Mouse (Mus musculus) ovary, postnatal 36 days (tissue): ENCODE results near the gene Grm8.

Experiments used
- DNase-seq: peaks from one replicate; pipeline ENCODE4 v3.0.0; 2022; ENCODE audit warnings: low spot score, mixed read lengths

Gene Grm8

GRCm38 (mm10) chr6:27635898-27636297 lies 499.1 kb downstream of the Grm8 start:
- no peak for DNase-seq

- no peak for DNase-seq
Measured at GRCm38 (mm10) chr6:27617472-27617871, 517.5 kb downstream of the Grm8 start.

DNA sequence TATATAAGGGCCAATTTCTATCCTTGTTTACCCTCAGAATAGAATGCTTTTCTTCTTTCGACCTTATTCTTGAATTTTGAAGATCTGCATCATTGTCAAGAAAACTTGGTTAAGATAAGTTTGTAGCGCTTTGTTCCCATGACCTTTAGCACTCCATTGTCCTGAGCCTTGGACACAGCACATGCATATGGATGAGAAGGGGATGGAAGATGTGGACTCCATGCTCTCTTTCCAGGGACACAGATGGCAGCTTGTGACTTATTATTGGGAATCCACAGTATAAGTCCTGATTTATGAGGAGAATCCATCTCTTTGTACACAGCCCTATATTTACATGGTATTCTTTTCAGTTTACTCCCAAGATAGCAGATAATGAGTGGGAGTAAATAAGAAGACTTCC lies 554.5 kb downstream of the Grm8 start:
- no peak for DNase-seq

GRCm38 (mm10) chr6:27545516-27545915 lies 589.5 kb downstream of the Grm8 start:
- DNase-seq = no peak

DNA sequence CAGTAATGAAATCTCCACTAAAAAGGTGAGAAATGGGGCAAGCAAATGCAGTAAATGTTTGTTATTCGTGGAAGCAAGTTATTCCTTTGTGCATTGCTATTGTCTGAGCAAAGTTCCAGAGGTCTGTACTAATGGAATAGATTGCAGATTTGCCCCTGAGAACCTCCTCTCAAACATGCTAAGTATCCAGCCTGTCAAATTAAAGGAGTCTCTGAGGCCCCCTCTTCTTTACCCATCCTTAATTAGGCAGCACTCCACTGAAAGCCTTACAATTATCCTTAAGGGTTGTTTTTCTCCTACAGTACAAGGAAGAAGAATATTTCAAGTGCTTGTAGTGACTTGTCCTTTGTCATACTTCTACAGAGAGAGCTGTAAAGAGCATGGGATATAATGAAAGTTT lies 617.4 kb downstream of the Grm8 start:
- no peak for DNase-seq

DNA sequence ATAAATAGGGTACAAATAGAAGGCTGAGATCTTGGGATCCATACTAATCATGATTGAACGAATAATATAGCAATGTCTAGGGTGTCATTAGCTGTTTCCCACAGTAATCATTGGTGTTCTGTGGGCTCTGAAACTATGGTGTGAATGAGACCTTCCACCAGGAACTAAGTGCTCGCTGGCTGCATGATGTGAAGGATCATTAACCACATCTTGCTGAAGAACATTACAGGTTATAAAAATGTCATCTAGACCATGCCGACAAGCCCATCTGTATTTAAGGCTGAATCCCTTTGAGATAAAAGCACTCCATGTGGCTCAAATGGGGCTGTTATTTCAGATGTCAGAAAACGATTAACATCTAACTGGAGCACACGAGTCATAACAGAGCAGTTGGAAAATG lies 674.0 kb downstream of the Grm8 start:
- DNase-seq = no peak

DNA sequence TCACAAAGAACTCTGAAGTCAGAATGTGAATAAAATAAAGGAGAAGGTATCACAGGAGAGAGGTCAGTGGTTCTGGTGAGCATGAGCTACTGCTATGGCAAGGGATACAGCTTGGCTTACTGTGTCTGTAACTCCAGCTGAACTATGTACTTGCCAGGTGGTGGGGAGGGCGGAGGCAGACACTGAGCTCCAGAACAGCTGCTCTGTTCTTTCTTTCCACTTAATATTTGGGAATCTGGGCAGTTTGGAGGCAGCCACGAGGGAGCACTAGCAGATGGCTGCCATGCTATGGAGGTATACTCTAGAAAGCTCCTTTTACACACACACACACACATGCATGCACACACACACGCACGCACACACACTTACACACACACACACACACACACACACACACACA lies 726.5 kb downstream of the Grm8 start:
- DNase-seq = no peak

GRCm38 (mm10) chr6:27372416-27372815 lies 762.6 kb downstream of the Grm8 start:
- no peak for DNase-seq

DNA sequence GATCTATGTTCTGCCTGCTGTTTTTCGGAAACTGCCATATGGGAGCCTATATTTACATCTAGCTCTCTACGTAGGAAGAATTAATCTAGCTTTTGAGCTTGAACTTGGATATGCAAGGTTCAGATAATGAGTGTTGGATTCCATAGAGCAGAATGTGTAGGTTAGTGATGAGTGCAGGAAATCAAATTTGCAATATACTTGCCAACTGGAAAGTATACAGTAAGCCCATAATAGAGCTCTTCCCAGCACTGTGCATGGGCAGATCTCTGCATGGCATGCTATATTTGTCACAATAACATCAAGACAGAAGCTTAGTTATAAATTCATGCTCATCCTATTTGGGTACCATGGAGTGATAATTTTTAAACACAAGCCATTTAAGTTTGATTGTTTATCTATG lies 763.9 kb downstream of the Grm8 start:
- DNase-seq = no peak

GRCm38 (mm10) chr6:27363775-27364174 lies 771.2 kb downstream of the Grm8 start:
- DNase-seq = no peak

DNA sequence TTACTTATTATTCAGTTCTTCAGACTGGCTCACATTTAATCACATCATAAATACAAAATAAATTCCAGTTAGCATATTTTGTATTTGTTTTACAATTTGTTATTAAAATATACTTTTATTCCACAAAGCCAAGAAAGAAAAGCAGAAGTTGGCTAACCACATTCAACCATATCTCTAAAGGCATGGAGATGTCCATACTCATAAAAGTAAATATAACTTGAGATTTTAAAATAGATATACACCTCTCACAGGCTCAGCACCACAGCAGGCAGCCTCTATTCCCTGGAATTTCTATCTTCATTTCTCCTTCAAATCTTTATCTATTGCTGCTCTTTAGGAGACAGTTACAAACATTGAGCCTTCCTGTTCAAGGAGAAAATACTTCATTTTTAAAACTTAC lies 774.5 kb downstream of the Grm8 start:
- DNase-seq = no peak

DNA sequence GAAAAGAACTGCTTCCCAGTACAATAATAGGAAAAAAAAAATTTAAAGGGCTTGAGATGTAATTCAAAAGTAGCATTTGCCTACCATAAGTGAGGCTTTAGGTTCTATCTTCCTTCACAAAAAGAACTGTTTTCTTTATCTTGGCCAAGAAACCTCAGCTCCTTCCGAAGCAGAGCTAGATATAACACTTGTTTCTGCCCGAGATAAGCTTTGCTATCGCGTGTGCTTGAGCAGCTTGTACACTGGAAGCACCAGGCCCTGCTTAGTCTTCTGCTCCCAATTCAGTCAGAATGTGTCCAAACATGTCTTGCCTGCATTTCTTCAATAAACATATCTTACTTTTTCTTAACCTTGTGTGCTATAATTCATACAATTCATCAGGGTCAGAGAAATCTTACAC lies 783.8 kb downstream of the Grm8 start:
- no peak for DNase-seq

DNA sequence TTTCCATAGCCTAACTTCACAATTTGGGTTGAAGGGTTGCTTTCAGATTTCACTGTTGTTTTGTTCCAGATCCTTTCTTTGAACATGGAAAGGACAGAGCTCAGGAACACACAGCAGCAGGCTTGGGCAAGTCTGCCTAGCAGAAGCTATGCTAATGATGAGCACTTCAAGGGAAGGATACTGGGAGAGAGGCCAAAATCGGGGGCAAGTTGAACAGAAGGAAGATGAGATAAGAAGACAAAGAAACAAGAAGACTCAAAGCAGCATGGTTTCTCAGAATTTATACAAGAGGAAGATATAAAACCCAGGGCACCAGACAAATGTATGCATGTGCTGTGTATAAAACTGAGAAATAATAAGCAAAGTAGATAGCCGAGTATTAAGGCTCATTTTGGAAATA lies 786.7 kb downstream of the Grm8 start:
- no peak for DNase-seq

- DNase-seq = no peak
Measured at GRCm38 (mm10) chr6:27346311-27346710, 788.7 kb downstream of the Grm8 start.

GRCm38 (mm10) chr6:27340131-27340530 lies 794.8 kb downstream of the Grm8 start:
- no peak for DNase-seq

DNA sequence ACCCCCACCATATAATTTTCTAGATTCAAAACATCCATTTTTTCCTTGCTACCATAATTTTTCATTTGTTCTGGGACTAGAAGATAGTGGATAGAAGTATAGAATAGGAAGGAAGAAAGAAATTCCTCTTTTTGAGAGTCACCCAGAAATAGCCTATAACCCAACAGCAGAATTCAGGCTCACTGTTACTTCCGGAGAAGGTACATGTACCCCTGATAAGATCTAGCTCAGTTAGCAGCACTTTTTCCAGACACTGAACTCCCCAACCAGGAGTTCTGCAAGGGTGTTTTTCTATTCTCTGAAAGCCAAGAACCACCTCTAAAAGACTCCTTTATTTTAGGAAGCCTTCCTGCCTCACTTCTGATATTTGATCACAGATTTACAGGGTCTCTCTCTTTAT lies 816.4 kb downstream of the Grm8 start:
- no peak for DNase-seq

GRCm38 (mm10) chr6:27317422-27317821 lies 817.6 kb downstream of the Grm8 start:
- DNase-seq = no peak

DNA sequence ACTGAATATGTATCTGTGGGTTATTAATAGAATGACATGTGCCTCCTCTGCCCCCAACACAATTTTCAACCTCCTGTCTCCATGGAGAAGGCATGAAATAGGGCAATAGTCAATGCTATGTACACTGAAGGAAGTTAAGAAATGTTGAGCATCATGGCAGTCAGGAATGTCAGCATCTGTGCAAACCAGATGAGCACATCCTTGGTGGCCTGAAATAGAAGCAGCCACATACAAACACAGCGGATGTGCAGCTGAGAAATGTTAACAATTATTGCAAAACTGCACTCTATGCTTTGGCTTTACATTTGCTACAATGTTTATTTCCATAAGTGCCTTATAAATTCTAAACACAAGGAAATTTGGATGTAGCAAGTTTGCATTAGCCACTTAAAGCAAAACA lies 819.0 kb downstream of the Grm8 start:
- DNase-seq = no peak

DNA sequence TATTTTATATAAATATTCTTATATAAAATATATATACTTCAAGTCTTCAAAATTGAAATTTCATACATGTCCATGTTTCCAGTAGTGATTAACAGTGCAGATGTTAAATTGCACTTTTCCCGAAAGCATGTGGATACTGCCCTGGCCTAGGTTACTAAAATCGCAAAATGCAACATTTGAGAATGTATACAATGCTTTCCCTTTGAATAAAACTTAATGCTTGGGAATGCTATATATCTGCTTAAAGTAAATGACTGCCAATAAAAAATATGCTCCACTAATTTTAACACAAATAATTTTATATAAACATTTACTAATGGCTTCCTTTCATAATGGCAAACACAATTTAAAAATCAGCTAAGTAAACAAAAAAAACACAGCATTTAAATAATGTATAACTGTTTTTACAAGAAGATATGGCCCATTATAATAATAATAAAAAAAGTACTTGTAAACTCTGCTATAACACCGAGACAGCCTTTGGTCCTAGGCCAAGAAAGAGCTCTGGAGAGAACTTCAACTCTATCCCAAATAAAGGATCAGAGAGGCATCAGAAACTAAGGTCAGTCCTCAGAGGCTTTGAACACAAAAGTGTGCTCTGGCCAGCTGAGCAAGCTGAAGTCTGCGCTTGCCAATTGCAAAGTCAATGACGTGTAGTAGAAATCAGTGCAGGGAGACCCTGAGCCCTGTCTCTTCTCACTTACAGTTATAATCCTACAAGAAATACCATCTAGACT lies 820.5 kb downstream of the Grm8 start:
- DNase-seq = no peak

DNA sequence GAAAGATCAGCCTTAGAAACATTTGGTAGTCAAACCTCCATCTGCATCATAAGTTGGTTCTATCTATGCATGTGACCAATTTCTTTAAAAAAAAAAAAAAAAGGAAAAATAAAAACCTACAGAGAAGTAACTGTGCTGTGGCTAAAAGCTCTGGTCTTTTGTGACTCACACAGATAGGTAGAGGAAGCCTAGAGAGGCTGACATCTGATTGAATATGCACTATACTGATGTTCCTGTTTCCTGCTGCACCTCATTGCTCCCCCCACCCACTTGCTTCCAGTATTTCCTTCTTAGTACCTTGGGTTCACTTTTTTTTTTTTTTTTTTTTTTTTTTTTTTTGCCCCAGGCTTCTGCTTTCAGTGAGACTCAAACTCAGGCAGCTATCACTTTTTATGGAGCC lies 824.6 kb downstream of the Grm8 start:
- DNase-seq = no peak

- DNase-seq = no peak
Measured at GRCm38 (mm10) chr6:27305351-27305750, 829.6 kb downstream of the Grm8 start.

- DNase-seq = no peak
Measured at GRCm38 (mm10) chr6:27264972-27265371, 870.0 kb downstream of the Grm8 start.

- no peak for DNase-seq
Measured at GRCm38 (mm10) chr6:27262611-27263010, 872.4 kb downstream of the Grm8 start.

GRCm38 (mm10) chr6:27240416-27240815 lies 894.6 kb downstream of the Grm8 start:
- no peak for DNase-seq

DNA sequence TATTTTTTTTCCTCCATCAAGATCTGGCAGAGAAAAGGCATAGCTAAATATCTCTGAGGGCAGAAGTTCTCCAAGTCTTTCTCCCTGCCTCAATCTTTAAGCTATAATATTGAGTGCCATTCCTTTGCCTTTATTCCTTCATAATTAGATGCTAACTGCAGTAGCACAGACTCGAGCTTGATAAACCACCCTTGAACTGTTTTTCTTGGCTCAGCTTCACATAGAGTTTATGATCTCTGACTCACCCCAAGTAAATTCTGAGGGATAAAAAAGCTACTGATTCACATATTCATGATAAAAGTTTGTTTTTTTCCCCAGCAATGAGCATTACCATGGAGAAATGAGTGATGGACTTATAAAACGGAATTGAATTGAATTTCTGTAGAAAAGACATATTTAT lies 895.0 kb downstream of the Grm8 start:
- no peak for DNase-seq
